Mouse (Mus musculus): Measurements from ENCODE around the gene Kcnk12.
A peak's percentile ranks its signal among the peaks of the same experiment; 100 is the strongest.

The Kcnk12 gene

DNA sequence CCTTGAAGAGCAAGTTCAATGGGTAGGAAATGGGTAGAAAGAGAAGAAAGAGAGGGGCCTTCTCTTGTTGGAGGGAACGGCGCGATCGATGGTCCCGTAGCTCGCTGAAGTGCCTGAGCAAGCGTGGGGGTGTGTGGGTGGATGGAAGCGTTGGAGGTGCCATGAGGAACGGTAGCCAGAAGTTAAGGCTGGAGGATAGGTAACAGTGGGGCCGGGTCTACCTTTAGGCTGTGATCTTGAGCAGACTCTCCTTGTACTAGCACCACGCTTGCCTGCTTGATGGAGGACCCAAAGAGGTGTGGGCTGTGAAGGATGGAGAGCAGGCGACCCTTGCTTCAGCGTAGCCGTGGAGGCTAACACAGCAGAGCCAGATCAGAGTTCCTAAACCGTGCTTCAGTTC, 12.1 kb downstream of the Kcnk12 start:
- DNase-seq (ENCODE audit: extremely low spot score, low spot score), result no peak

DNA sequence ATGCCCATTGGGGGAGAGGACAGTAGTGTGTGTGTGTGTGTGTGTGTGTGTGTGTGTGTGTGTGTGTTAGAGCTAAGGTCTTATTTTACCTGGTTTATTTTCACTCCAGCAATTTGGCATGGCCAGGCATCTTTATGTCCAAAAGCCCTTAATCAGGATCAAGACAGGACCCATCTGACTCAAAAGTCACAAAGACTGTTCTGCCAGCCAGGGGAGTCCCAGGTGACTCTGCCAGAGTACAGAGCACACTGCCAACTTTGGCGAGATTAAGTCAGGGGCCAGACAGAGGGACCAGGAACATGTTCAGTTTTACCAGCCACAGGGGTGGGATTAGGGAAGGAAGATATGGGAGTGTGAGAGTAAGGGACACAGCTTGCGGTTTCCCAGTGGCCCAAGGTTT, 12.9 kb downstream of the Kcnk12 start:
- DNase-seq (ENCODE audit: extremely low spot score, low spot score), result no peak

DNA sequence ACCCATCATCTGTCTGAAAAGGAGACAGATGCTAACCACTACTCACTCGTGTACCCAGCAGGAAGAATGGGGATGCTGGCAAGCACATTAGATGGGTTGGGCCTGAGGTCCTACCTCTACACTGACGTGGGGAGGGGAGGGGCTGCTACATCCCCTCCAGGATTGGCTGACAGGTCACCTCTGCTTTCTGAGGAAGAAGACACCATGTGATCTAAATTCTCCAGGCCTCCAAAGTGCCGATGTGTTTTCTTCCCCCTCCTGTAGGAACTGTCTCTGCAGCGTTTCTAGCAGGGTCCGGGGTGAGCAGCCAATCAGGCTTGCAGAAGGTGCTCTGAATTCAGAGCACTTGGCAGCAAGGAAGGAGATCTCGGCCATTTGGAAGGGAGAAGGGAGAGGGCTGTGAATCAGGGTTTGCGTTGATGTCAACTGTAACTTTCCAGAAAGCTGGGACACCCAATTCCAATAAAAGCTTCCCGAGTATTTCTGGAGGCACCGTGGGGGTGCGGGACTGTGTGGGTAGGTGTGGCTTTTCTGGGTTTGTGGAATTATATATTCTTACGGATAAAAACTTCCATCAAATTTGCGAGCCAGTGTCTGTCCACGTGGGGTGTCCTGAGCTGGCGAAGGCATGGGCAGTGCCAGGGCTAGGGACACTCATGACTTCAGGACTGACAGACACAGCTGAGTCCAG, 13.5 kb downstream of the Kcnk12 start:
- no peak for DNase-seq (ENCODE audit: extremely low spot score, low spot score)

DNA sequence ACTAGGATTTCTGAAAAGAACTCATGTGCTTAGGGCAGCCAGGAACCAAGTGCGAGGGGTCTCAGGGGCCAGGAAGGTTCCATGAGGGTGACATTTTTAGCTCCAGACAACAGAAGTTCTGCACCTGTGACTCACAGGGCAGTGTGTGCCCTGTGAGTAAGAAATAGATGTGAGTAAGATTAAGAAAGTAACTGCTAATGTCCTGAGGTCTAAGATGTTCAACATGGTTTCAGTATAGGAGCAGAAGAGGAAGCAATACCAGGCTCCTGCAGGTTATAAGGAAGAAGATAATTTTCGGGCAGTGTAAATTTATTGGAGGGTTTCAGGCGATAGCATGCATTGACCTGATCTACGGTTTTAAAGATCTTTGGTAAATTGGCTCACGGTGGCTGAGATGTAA, 16.6 kb downstream of the Kcnk12 start:
- no peak for DNase-seq (ENCODE audit: extremely low spot score, low spot score)

DNA sequence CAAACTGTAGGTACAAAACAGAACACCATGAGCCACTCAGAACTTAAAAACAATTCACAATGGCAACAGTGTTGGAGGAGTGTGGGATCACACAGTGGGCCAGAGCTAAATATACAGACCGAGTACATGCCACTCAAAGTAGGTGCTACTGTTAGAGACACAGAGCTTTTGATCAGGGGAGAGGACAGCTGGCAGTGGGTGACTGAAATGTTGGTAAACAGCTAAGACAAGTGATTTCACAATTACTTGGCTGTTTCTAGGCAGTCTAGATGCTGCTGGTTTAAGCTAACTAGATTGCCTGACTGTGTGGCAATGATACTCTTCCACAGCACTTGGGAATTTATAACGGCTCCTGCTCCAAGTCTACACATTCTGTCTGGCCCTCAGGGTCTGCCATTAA, 17.6 kb downstream of the Kcnk12 start:
- DNase-seq (ENCODE audit: extremely low spot score, low spot score), result no peak

DNA sequence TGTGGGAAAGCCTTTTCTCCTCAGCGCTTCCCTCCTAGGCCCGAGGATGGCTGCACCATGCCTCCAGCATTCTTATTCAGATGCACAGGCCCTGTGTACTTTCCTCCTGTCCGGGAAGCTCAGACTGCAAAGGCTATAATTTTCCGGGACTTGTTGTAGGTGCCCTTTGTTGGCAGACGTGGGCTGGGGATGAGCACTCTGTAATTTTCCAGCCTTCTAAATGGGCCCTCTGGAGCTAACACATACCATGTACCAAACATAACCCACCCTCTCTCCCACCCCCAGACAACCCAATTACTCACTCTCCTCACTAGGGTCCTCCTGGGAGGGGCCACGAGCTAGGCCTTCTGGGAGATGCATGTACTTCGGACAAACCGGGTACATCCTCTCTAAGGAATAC, 22.8 kb downstream of the Kcnk12 start:
- DNase-seq (ENCODE audit: extremely low spot score, low spot score), result no peak

DNA sequence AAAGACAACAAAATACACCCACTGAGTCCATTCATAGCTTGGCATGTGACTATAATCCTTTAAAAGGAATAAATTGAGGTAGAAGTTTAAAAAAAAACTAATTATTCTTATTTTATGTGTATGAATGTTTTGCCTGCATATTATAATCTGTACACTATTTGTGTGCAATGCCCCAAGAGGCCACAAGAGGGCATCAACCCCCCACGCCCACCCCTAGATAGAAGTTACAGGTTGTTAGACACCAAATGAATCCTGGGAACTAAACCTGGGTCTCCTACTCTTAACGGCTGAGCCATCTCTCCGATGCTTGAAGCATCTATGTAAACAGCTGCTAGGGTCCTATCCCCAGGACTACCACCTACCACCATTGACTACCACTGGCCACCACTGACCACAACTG, 24.6 kb downstream of the Kcnk12 start:
- DNase-seq (ENCODE audit: extremely low spot score, low spot score), result no peak

DNA sequence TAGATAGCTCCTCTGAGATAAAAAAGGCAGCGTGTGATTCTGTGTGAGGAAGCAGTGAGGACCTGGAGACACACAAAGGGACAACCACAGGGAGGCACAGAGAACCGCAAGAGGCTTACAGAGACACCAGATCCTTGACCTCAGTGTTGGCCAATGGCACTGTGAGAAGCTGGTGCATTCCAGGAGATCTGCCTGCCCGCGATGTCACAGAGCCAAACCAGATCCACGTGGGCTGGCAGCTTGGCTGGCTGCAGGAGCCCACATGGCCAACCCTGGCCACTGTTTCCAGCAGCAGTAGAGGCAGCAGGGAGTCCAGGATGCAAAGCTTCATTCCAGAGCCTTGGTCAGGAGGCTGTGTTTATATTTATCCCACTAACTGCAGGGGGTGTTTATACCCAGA, 27.0 kb downstream of the Kcnk12 start:
- DNase-seq (ENCODE audit: extremely low spot score, low spot score), result no peak

DNA sequence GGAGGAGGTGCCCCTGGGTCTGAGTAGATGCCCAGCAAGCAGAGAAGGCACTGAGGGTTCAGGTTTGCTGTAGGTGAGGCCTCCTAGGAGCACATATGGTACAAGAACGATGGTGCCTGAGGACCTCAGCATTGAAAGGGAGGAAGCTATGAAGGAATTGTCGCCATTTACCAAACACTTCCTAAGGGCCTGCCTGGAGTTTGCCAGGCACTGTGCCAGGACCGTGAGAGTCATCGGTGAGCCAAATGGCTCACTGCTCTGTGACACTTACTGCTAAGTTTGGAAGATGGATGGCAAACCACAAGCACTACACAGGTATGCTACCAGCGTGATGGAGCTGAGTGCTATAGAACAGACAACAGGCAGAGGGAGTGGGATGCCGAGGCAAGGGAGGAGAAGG, 30.9 kb downstream of the Kcnk12 start:
- no peak for DNase-seq (ENCODE audit: extremely low spot score, low spot score)

DNA sequence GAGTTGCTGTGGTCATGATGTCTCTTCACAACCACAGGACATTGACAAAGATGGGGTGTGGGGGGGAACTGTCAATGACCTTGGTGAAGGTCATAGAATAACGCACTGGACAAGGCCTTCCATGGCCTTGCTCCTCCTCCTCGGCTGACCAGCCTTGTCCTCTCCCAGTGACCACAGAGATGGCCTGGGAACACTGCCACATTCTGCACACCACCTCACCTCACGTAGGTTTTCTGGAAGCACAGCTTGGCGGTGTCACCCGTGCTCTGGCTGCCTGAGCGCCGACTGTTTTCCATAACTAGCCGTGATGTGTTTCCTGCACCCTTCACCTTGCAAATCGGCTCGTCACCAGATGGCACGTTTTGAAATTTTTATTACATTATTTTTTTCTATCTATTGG, 32.8 kb downstream of the Kcnk12 start:
- no peak for DNase-seq (ENCODE audit: extremely low spot score, low spot score)

DNA sequence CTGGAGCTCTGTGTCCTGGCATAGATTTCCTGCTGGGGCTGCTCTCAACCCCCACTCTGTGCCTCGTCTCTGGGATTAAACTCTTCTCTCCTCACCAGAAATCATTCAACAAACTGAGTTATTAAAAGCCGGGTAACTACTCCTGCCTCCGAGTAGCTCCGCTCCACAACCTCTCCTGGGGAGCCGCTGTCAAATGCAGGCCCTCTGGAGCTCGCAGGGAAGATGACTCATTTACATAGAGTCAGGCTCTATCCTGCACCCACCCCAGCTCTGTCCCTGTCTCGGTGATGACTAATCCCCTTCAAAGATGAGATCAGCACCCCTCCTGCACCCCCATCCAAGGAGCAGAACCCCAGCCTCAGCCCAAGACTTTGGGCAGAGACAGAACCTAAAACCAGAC, 34.6 kb downstream of the Kcnk12 start:
- no peak for DNase-seq (ENCODE audit: extremely low spot score, low spot score)

DNA sequence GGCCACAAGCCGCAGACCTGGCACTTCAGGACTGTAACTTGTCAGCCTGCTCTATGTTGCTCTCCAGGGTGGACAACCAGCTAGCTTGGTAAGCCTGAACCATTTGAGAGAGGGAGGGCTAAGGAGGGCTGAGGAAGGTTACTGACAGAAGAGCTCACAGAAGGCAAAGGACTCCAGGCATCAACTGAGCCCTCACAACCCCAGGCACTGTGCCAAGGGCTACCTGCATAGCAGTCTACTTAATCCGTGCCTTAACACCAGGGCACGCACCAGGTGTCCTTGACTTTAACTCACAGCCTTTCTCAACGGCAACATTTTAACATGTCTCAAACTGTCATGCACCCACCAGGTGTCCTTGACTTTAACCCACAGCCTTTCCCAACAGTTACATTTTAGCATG, 37.5 kb downstream of the Kcnk12 start:
- DNase-seq (ENCODE audit: extremely low spot score, low spot score), result no peak

DNA sequence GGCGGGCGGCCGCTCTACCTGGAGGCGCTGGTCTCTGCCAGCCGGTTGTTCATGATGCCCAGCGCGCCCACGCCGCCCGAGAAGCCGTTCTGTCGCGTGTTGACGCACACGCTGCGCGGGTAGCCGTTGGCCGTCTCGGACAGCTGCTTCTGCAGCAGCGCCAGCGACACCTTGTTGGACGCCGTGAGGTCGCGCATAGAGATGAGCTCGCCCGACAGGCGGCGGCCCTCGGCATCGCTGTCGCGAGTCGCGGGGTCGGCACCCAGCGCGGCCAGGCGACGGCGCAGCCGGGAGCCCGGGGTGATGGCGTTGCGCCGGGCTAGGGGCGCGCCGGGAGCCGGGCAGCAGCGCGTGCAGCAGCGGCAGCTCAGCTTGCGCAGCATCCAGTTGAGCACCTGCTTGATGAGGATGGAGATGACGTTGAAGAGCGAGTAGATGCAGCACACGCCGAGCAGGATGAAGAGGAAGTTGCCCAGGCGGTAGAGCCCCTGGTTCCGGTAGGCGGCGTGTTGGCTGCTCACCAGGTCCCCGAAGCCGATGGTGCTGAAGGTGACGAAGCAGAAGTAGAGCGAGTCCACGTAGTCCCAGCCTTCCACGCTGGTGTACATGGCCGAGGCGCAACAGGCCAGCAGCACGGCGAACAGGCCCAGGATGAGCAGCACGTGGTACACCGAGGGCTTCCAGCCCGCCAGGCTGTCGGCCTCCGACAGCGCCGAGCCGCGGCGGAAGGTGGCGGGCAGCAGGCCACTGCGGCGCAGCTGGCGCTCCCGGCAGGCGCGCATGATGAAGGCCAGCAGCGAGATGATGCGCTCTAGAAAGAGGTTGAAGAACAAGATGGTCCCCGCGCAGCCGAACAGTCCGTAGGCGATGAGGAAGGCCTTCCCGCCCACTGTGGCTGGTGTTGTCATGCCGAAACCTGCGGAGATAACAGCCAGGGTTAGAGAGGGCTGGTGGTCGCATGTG, 51.6 kb downstream of the Kcnk12 start:
- DNase-seq (ENCODE audit: extremely low spot score, low spot score), result peak; percentile 67

DNA sequence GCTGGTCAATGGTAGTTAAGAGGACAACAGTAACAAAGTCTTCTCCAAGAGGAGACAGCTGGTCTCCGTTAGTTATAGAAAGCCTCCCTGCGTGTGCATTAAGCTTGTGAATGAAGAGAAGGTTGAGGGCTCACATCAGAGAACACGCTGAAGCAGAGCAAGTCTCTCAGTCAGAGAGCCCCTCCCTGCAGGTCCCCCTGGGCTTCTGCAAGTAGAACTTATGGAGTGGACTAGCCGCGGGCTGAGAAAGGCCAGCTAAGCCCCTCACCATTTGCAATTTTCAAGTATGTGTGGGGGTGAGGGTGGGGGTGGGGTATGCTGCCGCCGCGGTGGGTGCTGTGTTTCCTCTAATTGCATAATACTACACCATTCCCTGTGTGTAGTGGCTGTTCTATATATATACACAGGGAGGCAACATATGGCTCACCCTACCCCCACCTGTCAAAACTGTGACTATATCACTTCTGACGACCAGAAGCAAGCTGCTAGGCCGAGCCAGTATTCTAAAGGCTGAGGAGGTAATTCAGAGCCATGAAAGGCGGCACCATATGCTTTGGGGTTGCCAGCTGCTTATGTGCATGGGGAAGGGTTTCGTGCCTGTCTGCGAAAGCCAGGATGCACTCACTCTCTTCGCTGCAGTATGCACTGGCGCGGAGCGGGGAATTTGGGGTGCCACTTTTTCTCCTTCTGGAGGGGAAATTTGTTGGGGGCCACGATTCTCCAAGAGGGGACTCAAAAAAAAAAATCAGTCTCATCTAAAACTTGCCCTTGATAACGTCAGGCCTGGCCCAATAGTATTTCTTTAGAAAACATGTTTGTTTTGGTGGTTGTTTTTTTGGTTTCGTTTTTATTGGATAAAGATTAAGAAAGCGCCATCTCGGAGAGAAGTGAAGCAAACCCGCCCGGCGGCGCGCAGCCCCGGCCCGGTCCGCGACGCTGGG, 52.5 kb downstream of the Kcnk12 start:
- peak; percentile 50 for DNase-seq (ENCODE audit: extremely low spot score, low spot score)

DNA sequence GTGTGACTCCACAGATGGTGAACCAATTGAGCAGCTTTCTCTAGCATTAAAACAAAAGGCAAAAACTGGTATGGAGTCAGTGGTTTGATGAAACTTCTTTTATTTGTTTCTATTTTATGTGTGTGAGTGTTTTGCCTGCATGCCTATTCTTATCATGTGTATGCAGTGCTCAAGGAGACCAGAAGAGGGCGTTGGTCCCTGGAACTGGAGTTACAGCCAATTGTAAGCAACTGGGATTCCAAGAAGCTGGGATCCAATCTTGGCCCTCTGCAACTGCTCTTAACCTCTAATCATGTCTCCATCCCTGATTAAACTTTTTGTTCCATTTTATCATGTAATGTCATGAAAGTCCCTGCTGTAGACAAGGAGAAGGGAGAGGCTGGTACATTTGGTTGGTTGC, 58.0 kb downstream of the Kcnk12 start:
- DNase-seq (ENCODE audit: extremely low spot score, low spot score), result no peak

DNA sequence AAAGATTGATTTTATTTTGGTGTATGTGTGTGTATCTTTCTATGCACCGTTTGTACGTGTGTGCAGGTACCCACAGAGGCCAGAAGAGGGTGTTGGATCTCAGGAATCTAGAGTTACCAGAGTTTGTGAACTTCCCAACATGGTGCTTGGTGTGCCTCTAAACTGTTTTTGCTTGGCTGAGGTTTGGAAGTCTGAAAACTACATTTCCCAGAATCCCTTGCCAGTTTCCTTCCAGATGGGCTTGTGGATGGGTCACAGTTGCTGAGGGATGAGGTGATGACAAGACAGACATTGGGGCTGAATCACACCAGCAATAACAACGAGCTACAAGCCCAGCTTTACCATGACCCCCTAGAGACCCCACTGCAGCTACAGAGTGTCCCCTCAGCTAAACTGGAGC, 60.6 kb downstream of the Kcnk12 start:
- no peak for DNase-seq (ENCODE audit: extremely low spot score, low spot score)

DNA sequence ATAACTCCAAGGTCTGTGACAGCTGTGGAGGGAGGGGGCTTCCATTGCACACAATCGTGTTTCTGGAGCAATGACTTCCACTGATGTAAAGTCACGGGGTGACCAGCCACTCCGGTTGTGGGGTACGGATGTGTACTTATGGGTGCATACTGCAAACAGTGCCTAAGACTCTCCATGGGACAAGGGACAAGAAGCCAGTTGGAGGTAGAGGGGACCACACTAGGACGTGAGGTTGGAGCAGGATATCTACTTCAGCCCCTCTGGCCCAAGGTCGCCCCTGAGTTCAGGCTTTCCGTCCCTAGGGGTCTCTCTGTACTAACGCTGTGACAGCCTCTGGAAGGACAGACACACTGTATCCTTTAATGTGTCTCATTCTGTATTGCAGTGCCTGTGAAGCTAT, 63.3 kb downstream of the Kcnk12 start:
- no peak for DNase-seq (ENCODE audit: extremely low spot score, low spot score)

DNA sequence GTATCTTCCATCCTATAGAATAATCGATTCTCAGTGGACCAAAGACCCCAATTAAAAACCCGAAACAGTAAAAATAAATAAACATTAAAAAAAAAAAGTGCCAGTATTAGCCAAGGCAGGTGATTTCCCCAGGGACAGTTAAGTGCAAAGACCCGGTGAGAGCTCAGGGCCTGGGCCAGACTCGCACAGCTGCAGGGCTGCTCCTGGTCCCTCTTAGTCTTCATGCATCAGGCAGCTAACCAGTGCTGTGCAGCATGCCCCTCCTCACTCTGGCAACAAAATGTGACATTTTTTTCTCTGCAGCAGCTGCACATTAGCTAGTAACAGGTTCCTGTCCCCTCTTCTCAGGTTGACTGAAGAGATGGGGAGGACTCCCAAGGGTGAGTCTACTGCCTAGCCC, 65.8 kb downstream of the Kcnk12 start:
- no peak for DNase-seq (ENCODE audit: extremely low spot score, low spot score)

DNA sequence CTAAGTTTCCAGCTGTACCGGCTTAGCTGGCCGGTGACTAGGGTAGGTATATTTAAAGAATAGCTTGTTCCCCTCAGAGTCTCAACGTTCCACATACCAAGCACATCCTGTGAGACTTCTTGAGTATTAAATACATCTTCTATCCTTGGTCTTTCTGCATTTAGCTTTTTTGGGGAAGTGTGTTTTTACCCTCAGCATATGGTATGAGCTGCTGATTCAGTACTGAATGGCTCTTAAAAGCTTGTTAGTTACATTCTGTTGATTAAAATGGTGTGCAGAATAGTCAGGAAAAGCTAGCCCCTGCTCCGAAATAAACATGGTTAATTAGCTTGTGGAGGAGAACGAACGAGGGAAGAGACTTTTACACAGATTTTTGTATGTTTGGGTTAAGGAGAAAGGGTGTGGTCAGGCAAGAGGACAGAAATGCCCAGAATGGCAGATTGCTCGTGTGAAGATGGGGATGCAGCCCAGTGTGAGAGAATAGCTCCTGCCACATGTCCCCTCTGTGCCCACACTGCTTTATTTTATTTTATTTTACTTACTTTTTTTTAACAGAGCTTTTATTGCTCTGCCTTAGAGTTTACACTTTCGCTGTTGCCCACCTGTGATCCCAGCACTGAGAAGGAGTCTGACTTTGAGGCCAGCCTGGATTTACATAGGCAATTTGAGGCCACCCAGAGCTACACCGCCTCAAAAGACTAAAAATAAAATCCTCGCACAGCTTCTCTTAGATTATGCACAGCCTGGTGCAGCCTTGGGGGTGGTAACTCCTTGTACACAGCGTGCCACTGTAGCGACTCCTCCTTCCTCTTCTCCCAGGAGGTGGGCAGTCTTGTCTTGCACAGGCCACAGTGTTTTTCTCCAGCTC, 71.1 kb downstream of the Kcnk12 start:
- DNase-seq (ENCODE audit: extremely low spot score, low spot score), result no peak

DNA sequence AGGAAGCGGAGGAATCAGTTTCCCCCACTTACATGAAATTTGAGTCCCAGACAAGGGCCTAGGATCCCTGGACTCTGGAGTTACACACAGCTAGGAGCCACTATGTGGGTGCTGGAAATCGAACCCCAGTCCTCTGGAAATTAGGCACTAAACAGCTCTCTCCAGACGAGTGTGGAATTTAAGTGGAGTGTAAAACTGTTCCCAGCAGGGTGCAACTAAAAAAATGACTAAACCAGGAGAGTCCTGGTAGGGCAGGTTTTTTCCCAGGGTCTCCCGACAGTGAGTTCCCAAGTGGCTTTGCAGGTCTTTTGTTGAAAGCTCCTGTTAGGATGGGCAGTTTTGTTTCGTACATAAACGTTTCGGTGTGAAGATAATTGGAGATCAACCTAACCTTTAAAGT, 73.1 kb downstream of the Kcnk12 start:
- no peak for DNase-seq (ENCODE audit: extremely low spot score, low spot score)

DNA sequence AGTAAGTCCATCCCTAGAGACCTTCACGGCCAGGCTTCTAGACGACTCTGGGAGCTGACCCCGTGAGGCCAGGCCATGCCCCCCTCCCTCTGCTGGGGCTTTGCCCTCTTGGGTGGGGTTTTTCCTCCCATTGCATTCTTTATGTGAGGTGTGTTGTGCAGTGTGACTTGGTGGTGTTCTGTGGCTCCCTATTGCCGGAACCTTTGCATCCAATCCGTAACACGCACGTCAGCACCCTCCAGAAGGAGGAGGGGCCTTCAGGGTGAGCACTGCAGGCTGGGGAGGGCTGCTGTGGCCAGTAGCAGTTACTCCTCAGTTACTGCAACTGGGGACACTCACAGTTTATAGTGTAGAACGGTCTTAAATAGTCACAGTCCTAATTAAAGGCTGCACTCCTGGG, 97.7 kb downstream of the Kcnk12 start:
- DNase-seq (ENCODE audit: extremely low spot score, low spot score), result no peak
